Mouse (Mus musculus) small intestine, adult 2 months (tissue): ENCODE measurements around the gene Speg. TPM values are rescaled to one million over a fixed set of nuclear protein-coding genes. Genes with fewer than 3 reads are reported as not detected.

ENCODE experiments used
- H3K27ac ChIP-seq: fragments of 200-500 bp; 2 replicates; pipeline ENCODE4 v1.5.1; 2012; ENCODE audit warnings: low read depth, low read length, control low read depth, inconsistent platforms; ENCODE audit not compliant: insufficient read depth
- H3K27me3 ChIP-seq: fragments of 200-500 bp; 2 replicates; pipeline ENCODE4 v1.6.1; 2012; ENCODE audit warnings: mild to moderate bottlenecking, moderate library complexity, low read length, inconsistent platforms; ENCODE audit not compliant: control insufficient read depth, insufficient read depth
- H3K36me3 ChIP-seq: fragments of 200-500 bp; 2 replicates; pipeline ENCODE4 v1.6.1; 2012; ENCODE audit warnings: mild to moderate bottlenecking, low read length, control low read depth, inconsistent platforms; ENCODE audit not compliant: control insufficient read depth, insufficient read depth
- H3K4me1 ChIP-seq: fragments of 200-500 bp; 2 replicates; pipeline ENCODE4 v1.6.1; 2012; ENCODE audit warnings: low read length, inconsistent platforms, mixed read lengths; ENCODE audit not compliant: control insufficient read depth, insufficient read depth, insufficient read length
- H3K4me3 ChIP-seq: fragments of 200-500 bp; 2 replicates; pipeline ENCODE4 v1.5.1; 2012; ENCODE audit warnings: low read depth, mild to moderate bottlenecking, control low read depth, inconsistent platforms, low read length, moderate library complexity
- CTCF ChIP-seq: fragments of 200-500 bp; IDR thresholded peaks from 2 replicates; pipeline ENCODE4 v1.5.1; 2012; ENCODE audit warnings: low read depth, mild to moderate bottlenecking, control low read depth, inconsistent platforms, low read length, moderate library complexity, mixed read lengths; ENCODE audit not compliant: insufficient replicate concordance, insufficient read length; ENCODE audit errors: extremely low read depth
- POLR2A ChIP-seq: fragments of 200-500 bp; IDR thresholded peaks from 2 replicates; pipeline ENCODE4 v1.6.1; 2012; ENCODE audit warnings: low read depth, mild to moderate bottlenecking, control low read depth, inconsistent platforms, low read length, moderate library complexity
- WGBS: fragments of 180-500 bp; shearing (Covaris S2); methylation state at CpG from one replicate; pipeline ENCODE4 v1.1.7; 2018; 5-methylcytosine and 5-hydroxymethylcytosine counted together
- polyA plus RNA-seq: library from polyadenylated mRNA; depleted of rRNA; stranded (reverse); fragments of >200 nt; gene quantifications from 2 replicates; pipeline ENCODE4 v1.2.3, GENCODE M21; 2012

Gene Speg
- polyA plus RNA-seq, 1 experiment, result 23.2 TPM

GRCm38 (mm10) chr1:75399755-75400492 is 24.8 kb downstream of the Speg start:
- TF ChIP-seq CTCF, result no peak
- no peak for TF ChIP-seq POLR2A
- Histone ChIP-seq H3K4me1 (no peaks in the 10 kb centered on the region), H3K36me3 (no peaks in the 10 kb centered on the region), H3K27me3 (no peaks in the 10 kb centered on the region), H3K4me3 (peak overlapping the region; percentile 28; the same call in 1 of the 2 replicates), H3K27ac (peak overlapping the region; percentile 34)
- 34% methylated on average over 15 of the region's 15 CpGs for WGBS

DNA sequence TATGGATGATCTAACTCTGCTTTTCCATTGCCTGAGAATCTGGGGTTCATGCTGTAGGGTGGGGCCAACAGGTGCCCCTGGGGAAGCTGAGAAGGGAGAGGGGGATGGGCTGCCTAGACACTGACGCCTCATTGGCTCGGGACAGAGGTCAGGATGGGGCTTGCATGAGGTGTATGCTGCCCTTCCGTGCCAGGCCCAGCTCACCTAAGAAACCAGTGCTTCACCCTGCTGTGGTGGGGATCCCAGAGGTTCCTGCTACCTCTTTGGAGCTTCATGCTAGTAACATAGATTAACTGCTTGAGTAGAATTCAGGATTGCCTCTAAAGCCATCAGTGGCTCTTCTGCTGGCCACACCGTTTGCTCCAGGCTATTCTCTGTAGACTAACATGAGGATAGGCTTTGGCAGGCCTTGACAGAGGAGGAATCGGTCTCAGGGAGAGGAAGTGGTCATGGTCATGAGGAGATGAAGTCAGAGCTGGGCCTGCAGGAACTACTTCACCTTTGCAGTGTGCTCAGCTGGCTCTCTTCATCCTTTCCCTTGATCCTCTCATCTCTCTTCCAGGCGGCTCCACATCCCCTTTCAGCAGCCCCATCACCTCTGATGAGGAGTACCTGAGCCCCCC is 25.5 kb downstream of the Speg start:
- Histone ChIP-seq H3K27ac (peak overlapping the region; percentile 7; the same call in 1 of the 2 replicates), H3K4me3 (no peak overlapping the region), H3K4me1 (no peaks in the 10 kb centered on the region), H3K36me3 (no peaks in the 10 kb centered on the region), H3K27me3 (no peaks in the 10 kb centered on the region)
- TF ChIP-seq POLR2A (no peak), CTCF (no peak)
- WGBS, result 43% methylated on average over 6 of the region's 6 CpGs

DNA sequence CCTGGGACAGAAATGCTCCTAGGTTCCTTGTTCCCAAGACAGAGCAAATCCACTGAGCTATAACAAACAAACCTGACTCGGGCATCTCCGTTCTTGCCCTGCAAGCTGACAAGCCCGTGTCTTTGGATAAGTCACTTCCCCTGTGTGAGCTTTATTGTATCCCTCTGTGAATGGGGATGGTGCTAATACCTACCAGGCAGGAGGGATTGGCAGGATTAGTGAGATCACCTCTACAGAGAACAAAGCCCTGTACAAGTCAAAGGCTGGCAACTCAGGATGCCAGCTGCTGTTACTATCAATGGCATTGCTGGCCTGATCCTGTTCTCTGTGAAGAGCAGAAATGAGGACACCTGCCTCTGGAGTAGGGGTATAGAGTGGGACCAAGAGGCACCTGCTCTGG is 30.4 kb downstream of the Speg start:
- no peak overlapping the region for H3K4me3 ChIP-seq
- no peaks in the 10 kb centered on the region for H3K36me3 ChIP-seq
- WGBS, result 77% methylated on average over 3 of the region's 3 CpGs
- no peaks in the 10 kb centered on the region for H3K27me3 ChIP-seq
- TF ChIP-seq POLR2A (no peak), CTCF (no peak)
- H3K4me1 ChIP-seq, result no peaks in the 10 kb centered on the region
- no peak overlapping the region for H3K27ac ChIP-seq

DNA sequence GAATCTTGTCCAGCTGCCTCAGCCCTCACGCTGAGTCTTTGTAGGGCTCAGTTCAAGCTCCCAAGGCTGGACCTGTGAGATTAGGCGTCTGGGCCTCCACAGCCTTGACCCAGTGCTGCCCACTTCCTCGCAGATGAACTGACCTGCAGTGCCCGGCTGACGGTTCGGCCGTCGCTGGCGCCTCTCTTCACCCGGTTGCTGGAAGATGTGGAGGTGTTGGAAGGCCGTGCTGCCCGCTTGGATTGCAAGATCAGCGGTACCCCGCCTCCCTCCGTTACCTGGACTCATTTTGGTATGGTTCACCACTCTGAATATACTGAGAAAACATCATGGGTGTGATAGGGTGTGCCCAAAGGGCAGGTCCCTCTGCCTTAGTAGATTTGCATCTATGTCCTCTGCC is 31.1 kb downstream of the Speg start:
- Histone ChIP-seq H3K27me3 (no peaks in the 10 kb centered on the region), H3K4me3 (no peak overlapping the region), H3K4me1 (no peaks in the 10 kb centered on the region), H3K27ac (no peak overlapping the region), H3K36me3 (no peaks in the 10 kb centered on the region)
- 89% methylated on average over 15 of the region's 15 CpGs for WGBS
- no peak for TF ChIP-seq POLR2A
- TF ChIP-seq CTCF, result no peak

- WGBS, result 89% methylated on average over 9 of the region's 9 CpGs
- Histone ChIP-seq H3K4me3 (no peak overlapping the region), H3K27ac (no peak overlapping the region), H3K4me1 (no peaks in the 10 kb centered on the region), H3K27me3 (no peaks in the 10 kb centered on the region), H3K36me3 (no peaks in the 10 kb centered on the region)
- TF ChIP-seq POLR2A, result no peak
- TF ChIP-seq CTCF, result no peak
These were observed 32.0 kb downstream of the Speg start for GRCm38 (mm10) chr1:75407056-75407455.

DNA sequence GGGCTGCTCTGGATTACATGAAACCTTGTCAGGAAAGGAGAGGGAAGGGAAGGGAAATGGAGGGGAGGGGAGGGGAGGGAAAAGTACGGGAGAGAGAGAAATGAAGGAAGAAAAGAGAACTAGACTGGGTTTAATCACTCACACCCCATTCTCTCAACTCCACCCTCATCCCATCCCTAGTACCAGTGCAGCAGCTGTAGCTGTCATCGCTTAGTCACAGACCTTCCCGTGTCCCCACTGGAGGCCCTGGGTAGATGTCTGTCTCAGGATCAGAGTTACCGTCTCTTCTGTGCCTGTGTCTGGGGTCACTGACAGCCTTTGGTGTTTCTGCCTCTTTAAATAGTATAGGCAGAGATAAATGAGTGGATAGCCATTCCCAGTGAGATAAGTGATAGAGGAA is 33.1 kb downstream of the Speg start:
- 68% methylated on average over 4 of the region's 4 CpGs for WGBS
- TF ChIP-seq POLR2A, result no peak
- TF ChIP-seq CTCF, result no peak
- H3K4me3 ChIP-seq, result no peak overlapping the region
- H3K4me1 ChIP-seq, result no peaks in the 10 kb centered on the region
- H3K27ac ChIP-seq, result no peak overlapping the region
- H3K27me3 ChIP-seq, result no peaks in the 10 kb centered on the region
- H3K36me3 ChIP-seq, result no peaks in the 10 kb centered on the region

DNA sequence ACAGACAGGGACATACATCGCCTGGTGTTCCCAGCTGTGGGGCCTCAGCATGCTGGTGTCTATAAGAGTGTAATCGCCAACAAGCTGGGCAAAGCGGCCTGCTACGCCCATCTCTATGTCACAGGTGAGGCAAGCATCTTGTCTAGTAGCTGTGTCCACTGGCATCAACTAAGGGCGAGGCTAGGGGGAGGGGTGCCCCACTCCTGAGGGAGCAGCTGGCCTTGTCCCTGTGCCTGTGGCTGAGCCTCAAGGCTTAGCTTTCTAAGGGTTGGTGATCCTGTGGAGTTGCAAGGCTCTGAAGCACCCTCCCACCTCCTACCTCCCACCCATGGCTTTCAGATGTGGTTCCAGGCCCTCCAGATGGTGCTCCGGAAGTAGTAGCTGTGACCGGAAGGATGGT is 34.9 kb downstream of the Speg start:
- 81% methylated on average over 7 of the region's 7 CpGs for WGBS

More for the DNA sequence above, 34.9 kb downstream of the Speg start:
- H3K27ac ChIP-seq, result no peak overlapping the region
- H3K4me3 ChIP-seq, result no peak overlapping the region
- no peak for TF ChIP-seq POLR2A
- TF ChIP-seq CTCF, result no peak
- no peaks in the 10 kb centered on the region for H3K36me3 ChIP-seq
- no peaks in the 10 kb centered on the region for H3K4me1 ChIP-seq
- 0 out of 2 replicates have a peak, but pooled peaks cover 3% of the 10 kb centered on the region for H3K27me3 ChIP-seq
